Mouse (Mus musculus) gastrocnemius, postnatal 36 days (tissue): Measurements from ENCODE around the gene Rfx4. TPM values are rescaled to one million over a fixed set of nuclear protein-coding genes. Genes with fewer than 3 reads are reported as not detected.

Experiments used
- DNase-seq, 2 experiments: peaks; one replicate each; pipeline ENCODE4 v3.0.0; 2022
- intact Hi-C: fragments of 180-260 bp; cut with DNase I; formaldehyde crosslinking; loops from one replicate; pipeline ENCODE4 v1.15.1; 2025
- total RNA-seq, 2 experiments: library from RNA; stranded (reverse); gene quantifications; 2 replicates each; pipeline ENCODE4 v1.2.3; 2021

The Rfx4 gene
- total RNA-seq, 2 experiments from 2014 or later, result not detected

DNA sequence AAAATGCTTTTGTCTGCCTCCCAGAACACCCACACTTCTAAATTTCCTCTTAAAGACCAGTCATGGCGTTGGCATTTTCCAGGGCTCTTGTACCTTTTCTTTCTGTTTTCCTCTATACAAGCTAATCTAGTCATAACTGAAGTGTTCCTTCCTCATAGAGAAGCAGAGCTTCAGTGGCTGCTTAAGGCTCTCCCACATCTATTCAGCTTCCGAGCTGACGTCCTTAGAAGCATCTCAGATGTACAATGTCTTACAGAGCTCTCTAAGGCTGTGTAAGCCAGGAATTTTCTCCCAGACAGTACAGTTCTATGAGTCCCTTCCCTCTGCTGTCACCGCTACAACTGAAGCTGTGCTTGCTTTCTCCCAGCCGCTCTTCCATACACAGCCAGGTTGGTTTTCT, 183.0 kb downstream of the Rfx4 start:
- intact Hi-C loops, result no loop called here

DNA sequence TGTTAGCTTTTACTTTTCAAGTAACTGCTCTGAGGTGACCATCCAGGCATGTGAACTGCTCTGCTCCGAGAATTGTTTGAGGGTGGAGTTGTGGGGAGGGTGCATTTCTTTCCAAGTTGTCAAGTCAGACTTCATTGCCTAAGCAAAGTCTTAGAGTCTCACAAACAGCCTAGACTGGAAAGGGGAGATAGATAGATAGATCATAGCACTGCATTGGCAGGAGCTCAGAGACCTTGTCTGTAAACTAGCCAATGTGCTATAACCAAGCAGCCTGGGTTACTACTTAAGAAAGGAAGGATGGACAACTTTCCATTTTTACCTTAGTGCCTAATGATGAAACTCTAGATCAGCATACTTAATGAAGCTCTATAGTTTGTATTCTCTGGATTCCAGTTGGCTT, 184.5 kb downstream of the Rfx4 start:
- DNase-seq, result no peak
- intact Hi-C loops, result no loop called here

More for the DNA sequence above, 183.0 kb downstream of the Rfx4 start:
- no peak for DNase-seq

GRCm38 (mm10) chr10:84945692-84946091, 189.8 kb downstream of the Rfx4 start:
- DNase-seq, result no peak

GRCm38 (mm10) chr10:84948970-84949683, 193.3 kb downstream of the Rfx4 start:
- intact Hi-C loops, result no loop called here
- DNase-seq, result no peak

More at GRCm38 (mm10) chr10:84945692-84946091, 189.8 kb downstream of the Rfx4 start:
- intact Hi-C loops, result no loop called here

- no peak for DNase-seq
- intact Hi-C loops, result no loop called here
These were observed 193.8 kb downstream of the Rfx4 start for GRCm38 (mm10) chr10:84949684-84950010.

- intact Hi-C loops, result no loop called here
- DNase-seq, result no peak
These were observed 194.5 kb downstream of the Rfx4 start for GRCm38 (mm10) chr10:84950384-84950783.

DNA sequence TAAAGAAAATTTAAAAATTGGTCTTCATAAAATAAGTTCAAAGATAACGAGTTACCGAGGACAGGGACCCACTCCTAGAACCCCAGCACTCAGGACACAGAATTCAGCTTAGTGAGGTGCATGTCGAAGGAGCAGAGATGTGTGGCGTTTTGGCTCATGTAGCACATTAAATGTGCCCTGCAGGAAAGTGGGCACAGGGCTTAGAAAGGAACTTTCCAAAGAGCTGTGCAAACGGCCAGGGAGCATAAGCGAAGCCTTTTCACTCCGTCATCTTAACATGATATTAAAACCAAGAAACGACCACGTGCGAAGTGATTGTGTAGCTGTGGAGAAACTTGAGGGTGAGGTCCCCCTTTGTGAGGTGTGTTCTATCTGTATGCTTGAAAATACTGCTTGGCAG, 198.4 kb downstream of the Rfx4 start:
- intact Hi-C loops, result no loop called here
- no peak for DNase-seq

Other genes with a start within 250 kb of the Rfx4 start
- 10 to 100 TPM; 12.7 to 13.8 TPM for gene Ckap4, start 222.0 kb upstream of the Rfx4 start, total RNA-seq
- 10 to 100 TPM; 55.9 to 65.8 TPM for gene Tcp11l2, start 179.4 kb upstream of the Rfx4 start, total RNA-seq
- 10 to 100 TPM in 1 of 2 experiments, 1 to 10 TPM in 1; 8.2 to 10.9 TPM for gene Polr3b, start 133.8 kb upstream of the Rfx4 start, total RNA-seq
- gene Ric8b, start 161.6 kb downstream of the Rfx4 start, total RNA-seq, result 10 to 100 TPM; 31.6 to 37.6 TPM